In the genomic region with DNA sequence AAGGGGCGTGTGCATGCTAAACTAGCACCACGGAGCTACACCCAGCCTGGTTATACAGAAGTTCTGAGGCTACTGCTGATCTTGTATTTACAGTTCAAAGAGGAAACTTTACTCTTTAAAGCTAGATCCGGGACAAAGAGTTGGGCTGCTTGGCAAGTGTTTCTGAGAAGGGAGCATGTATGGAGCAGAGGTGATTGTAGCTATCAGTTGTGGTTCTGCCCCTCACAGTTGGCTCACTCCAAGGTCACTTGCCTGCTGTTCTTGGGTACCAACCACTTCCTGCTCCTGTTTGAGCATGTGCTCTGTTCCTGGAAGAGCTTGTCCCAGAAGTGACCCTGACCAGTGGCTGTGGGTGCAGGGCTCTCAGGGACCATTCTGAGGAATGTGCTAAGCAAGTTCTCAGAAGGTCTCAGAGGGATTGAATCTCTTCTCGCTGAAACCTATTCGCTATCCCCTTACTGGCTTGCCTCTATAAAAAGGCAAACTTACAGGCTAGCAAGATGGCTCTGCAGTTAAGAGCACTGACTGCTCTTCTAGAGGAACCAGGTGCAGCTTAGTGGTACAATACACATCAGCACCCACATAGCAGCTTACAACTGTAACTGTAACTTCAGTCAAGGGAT, we compare ENCODE assay signal across 14 mouse cellular contexts.
A peak's percentile ranks its signal among the peaks of the same experiment; 100 is the strongest.
DNase-seq lines count a peak whose midpoint lies in the region; ATAC-seq lines count a peak whose summit lies in the region.
"Had no signal": no experiment of that assay in that cellular context is flagged by ENCODE, and none has a peak within 500 bp of the region (broad histone marks: within the 10 kb centered on the region; RNA-seq: fewer than 3 reads in every experiment).

No protein-coding gene starts in this region.

- peak; percentile 51 for DNase-seq in adrenal gland, postnatal 14 days
- DNase-seq in adrenal gland, postnatal 4 days (ENCODE audit: low spot score in 2 of 2) = no peak
- peak; percentile 28 for DNase-seq in A20 (ENCODE audit: low read depth, low spot score)
- DNase-seq in right cerebral cortex, postnatal 14 days = no peak
- DNase-seq: adrenal gland, adult 8-10 months; cerebellum, adult 8-10 months; heart, postnatal 36 days; kidney, postnatal 10 days had no signal

- ATAC-seq in intestine, embryonic 15.5 days = peak; percentile 46; the same call in 1 of the 2 replicates
- ATAC-seq in stomach, embryonic 14.5 days (ENCODE audit: insufficient number of reproducible peaks, insufficient read depth, low FRiP score, low read depth) = peak; percentile 40
- ATAC-seq in forebrain, embryonic 13.5 days = no peak
- ATAC-seq in midbrain, embryonic 16.5 days = no peak

- H3K9ac ChIP-seq in intestine, embryonic 15.5 days = no peak overlapping the region
- H3K9ac ChIP-seq in stomach, embryonic 14.5 days (replicated peaks; ENCODE audit: low read depth, low read length) = no peak overlapping the region
- H3K9ac ChIP-seq in forebrain, embryonic 13.5 days = no peak overlapping the region
- H3K9ac ChIP-seq in midbrain, embryonic 16.5 days (ENCODE audit: low read depth, low read length) = no peak overlapping the region
- H3K9ac ChIP-seq: embryonic facial prominence, embryonic 15.5 days; limb, embryonic 12.5 days had no signal

- H3K27ac ChIP-seq in intestine, embryonic 15.5 days = no peak overlapping the region
- H3K27ac ChIP-seq in stomach, embryonic 14.5 days (ENCODE audit: low read length) = no peak overlapping the region
- no peak overlapping the region for H3K27ac ChIP-seq in forebrain, embryonic 13.5 days
- no peak overlapping the region for H3K27ac ChIP-seq in midbrain, embryonic 16.5 days (ENCODE audit: low read length)
- H3K27ac ChIP-seq: embryonic facial prominence, embryonic 15.5 days; limb, embryonic 12.5 days had no signal

- H3K36me3 ChIP-seq in intestine, embryonic 15.5 days = no peaks in the 10 kb centered on the region
- no peaks in the 10 kb centered on the region for H3K36me3 ChIP-seq in stomach, embryonic 14.5 days (ENCODE audit: control insufficient read depth, insufficient read depth, low read length)
- no peaks in the 10 kb centered on the region for H3K36me3 ChIP-seq in forebrain, embryonic 13.5 days (ENCODE audit: poor library complexity, severe bottlenecking)
- H3K36me3 ChIP-seq in midbrain, embryonic 16.5 days (ENCODE audit: control insufficient read depth, insufficient read depth, low read length) = no peaks in the 10 kb centered on the region
- H3K36me3 ChIP-seq: embryonic facial prominence, embryonic 15.5 days; limb, embryonic 12.5 days had no signal

- H3K9me3 ChIP-seq in intestine, embryonic 15.5 days = no peaks in the 10 kb centered on the region
- no peaks in the 10 kb centered on the region for H3K9me3 ChIP-seq in stomach, embryonic 14.5 days (ENCODE audit: control insufficient read depth, low read depth, low read length)
- H3K9me3 ChIP-seq in forebrain, embryonic 13.5 days (replicated peaks) = no peaks in the 10 kb centered on the region
- no peaks in the 10 kb centered on the region for H3K9me3 ChIP-seq in midbrain, embryonic 16.5 days (replicated peaks; ENCODE audit: control insufficient read depth, low read length, poor library complexity, severe bottlenecking)
- H3K9me3 ChIP-seq: embryonic facial prominence, embryonic 15.5 days; limb, embryonic 12.5 days had no signal

- H3K27me3 ChIP-seq in intestine, embryonic 15.5 days (replicated peaks) = no peaks in the 10 kb centered on the region
- no peaks in the 10 kb centered on the region for H3K27me3 ChIP-seq in stomach, embryonic 14.5 days (ENCODE audit: control insufficient read depth, insufficient read depth, low read length)
- 0 out of 2 replicates have a peak, but pooled peaks cover 3% of the 10 kb centered on the region for H3K27me3 ChIP-seq in forebrain, embryonic 13.5 days
- no peaks in the 10 kb centered on the region for H3K27me3 ChIP-seq in midbrain, embryonic 16.5 days (ENCODE audit: control insufficient read depth, insufficient read depth, low read depth, low read length)
- H3K27me3 ChIP-seq: limb, embryonic 12.5 days had no signal

- no peak overlapping the region for H3K4me2 ChIP-seq in intestine, embryonic 15.5 days (replicated peaks)
- H3K4me2 ChIP-seq in stomach, embryonic 14.5 days (replicated peaks; ENCODE audit: low read depth, low read length) = no peak overlapping the region
- no peak overlapping the region for H3K4me2 ChIP-seq in forebrain, embryonic 13.5 days
- H3K4me2 ChIP-seq in midbrain, embryonic 16.5 days (ENCODE audit: low read length) = no peak overlapping the region
- H3K4me2 ChIP-seq: embryonic facial prominence, embryonic 15.5 days; limb, embryonic 12.5 days had no signal

- no peak overlapping the region for H3K4me3 ChIP-seq in intestine, embryonic 15.5 days (replicated peaks)
- H3K4me3 ChIP-seq in stomach, embryonic 14.5 days (ENCODE audit: low read depth, low read length) = no peak overlapping the region
- H3K4me3 ChIP-seq in forebrain, embryonic 13.5 days = no peak overlapping the region
- H3K4me3 ChIP-seq in midbrain, embryonic 16.5 days (ENCODE audit: low read depth, low read length) = no peak overlapping the region
- H3K4me3 ChIP-seq: embryonic facial prominence, embryonic 15.5 days; limb, embryonic 12.5 days had no signal

- 0 out of 2 replicates have a peak, but pooled peaks cover 8% of the 10 kb centered on the region for H3K4me1 ChIP-seq in intestine, embryonic 15.5 days (replicated peaks)
- H3K4me1 ChIP-seq in stomach, embryonic 14.5 days (ENCODE audit: control insufficient read depth, insufficient read depth, low read length) = peaks cover 9% of the 10 kb centered on the region; the same call in 1 of the 2 replicates
- H3K4me1 ChIP-seq in forebrain, embryonic 13.5 days = peaks cover 9% of the 10 kb centered on the region
- H3K4me1 ChIP-seq in midbrain, embryonic 16.5 days (ENCODE audit: control insufficient read depth, insufficient read depth, low read length) = no peaks in the 10 kb centered on the region

- 64% methylated on average over 5 of the region's 5 CpGs for WGBS in intestine, embryonic 15.5 days
- 59% methylated on average over 5 of the region's 5 CpGs for WGBS in stomach, embryonic 14.5 days
- 85% methylated on average over 5 of the region's 5 CpGs for whole genome bisulfite sequencing in forebrain, embryonic 13.5 days
- 76% methylated on average over 5 of the region's 5 CpGs for WGBS in midbrain, embryonic 16.5 days

Comparison
In these comparisons a context has a peak if more than half of its experiments do, and no peak if none do; other contexts are left out.
1. DNase-seq: peak in adrenal gland, postnatal 14 days (single experiment) and A20 (single experiment); none in adrenal gland, postnatal 4 days (0 of 2) and right cerebral cortex, postnatal 14 days (single experiment).
2. ATAC-seq: peak in intestine, embryonic 15.5 days (single experiment) and stomach, embryonic 14.5 days (single experiment); none in forebrain, embryonic 13.5 days (single experiment) and midbrain, embryonic 16.5 days (single experiment).